Mouse (Mus musculus): ENCODE results near the gene Lsm8. TPM values are rescaled to one million over a fixed set of nuclear protein-coding genes. Genes with fewer than 3 reads are reported as not detected.

The Lsm8 gene
- polyA plus RNA-seq (2012; rRNA removed): 37.4 and 37.5 TPM in 2 replicates

GRCm38 (mm10) chr6:18848051-18848701 is at the start of gene Lsm8:
Gene Lsm8 (plus strand): TSS chr6:18848579.

GRCm38 (mm10) chr6:18866018-18866417 is 17.6 kb downstream of the Lsm8 start, which contains the start of gene Ankrd7:
Gene Ankrd7 (plus strand): TSS chr6:18866318.

Other genes starting within 250 kb of the Lsm8 start
- 0.05 TPM in 2 replicates for gene Ankrd7, start 17.7 kb downstream of the Lsm8 start, polyA plus RNA-seq (2012; rRNA removed)

All from liver, embryonic 18 days (tissue).